Mouse (Mus musculus) lung, postnatal 14 days (tissue): ENCODE data around the gene Bbs4.

Experiments
- DNase-seq: peaks from one replicate; pipeline ENCODE4 v3.0.0; 2021

The Bbs4 gene

DNA sequence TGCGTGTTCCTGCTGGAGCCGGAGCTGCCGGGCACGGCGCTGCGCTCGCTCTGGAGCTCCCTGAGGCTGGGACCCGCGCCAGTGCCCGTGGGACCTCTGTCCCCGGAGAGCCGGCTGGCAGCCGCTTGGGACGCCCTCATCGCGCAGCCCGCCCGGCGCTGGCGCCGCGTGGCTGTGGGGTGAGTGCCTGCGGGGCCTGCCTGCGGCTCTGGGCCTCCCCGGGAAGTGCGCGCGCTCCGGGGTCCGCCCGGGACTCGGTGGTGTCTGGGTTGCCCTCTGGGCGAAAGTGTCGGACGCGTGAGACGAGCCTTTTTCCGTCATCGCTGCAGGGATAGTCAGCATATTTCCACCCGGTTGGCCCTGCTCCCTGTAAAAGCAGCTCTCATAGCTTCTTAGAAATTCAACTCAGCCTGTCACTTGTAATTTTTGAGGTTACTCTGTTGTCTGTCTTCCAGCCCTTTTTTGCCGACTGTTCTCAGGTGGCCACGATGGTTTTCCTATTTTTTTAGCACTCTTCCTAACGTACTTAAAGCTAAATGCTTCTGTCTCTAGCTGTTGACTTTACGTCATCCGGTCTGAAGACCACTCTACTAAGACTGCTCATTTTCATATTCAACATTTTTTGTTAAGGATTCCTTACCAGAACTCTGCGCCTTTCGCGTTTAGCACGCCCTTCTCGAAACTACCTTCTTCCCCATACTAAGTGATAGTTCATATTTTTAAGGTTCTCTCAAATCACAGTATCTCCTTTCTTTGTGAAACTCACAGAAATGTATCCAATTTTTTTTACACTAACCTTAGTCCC lies 61.4 kb downstream of the Bbs4 start:
- no peak for DNase-seq

DNA sequence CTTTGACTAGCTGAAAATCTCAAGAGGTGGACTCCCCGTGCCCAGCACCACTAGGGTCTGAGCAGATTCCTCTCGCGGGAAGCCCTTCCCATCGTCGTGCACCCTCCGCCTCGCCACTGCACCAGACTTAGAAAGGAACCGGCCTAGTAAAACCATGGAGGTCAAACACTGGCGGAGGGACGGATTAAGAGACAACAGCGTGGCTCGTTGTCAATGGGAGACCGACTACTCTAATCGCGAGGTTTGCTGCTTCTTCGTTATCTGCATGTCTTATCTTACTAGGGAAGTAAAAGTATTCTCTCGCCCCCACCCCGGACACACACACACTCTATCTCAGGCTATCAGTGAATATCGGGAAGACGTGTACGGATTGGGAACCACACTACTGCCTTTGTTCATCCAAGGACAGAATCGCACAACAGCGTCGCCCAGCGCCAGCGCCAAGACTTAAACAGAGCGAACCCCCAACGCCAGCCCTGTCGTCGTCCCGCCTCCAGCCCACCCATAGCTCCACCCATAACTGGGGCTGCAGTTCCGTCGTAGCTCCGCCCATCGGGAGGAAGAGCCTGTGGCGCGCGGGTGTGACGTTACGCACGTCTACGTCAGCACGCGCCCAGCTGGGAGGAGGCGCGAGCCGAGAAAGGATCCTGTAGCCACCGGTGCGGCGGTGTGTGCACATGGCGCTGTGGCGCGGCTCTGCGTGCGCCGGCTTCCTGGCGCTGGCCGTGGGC lies 62.2 kb downstream of the Bbs4 start, which contains the start of gene Adpgk:
TSS of gene Adpgk (plus strand) at position 602 of the 731 bp plus-strand sequence.
- peak; percentile 98 for DNase-seq

DNA sequence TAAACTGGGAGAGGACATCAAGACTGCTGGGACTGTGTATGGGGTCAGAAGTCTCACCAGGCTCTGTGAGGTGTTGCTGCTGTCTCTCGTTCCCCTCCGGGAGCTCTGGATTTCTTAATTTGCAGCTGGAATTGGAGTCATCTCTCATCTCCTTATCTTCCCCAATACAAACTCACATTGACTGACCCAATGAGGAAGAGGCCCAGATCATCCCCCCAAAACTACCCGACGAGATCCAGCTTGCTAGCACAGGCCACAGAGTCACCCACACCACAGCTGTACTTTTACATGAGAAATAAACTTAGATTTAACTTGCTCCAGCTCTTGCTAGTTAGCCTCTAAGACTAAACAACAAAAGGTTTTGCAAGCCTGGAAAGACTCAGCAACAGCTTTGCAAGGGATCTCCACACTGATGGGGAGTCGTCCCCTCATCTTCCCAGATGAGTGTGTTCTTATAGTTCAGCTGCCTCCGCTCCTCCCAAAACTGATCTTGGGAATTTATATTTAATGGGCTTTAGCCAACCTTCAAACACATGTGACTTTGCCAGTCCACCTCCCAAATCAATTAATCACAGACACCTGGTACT lies 63.7 kb downstream of the Bbs4 start:
- no peak for DNase-seq

DNA sequence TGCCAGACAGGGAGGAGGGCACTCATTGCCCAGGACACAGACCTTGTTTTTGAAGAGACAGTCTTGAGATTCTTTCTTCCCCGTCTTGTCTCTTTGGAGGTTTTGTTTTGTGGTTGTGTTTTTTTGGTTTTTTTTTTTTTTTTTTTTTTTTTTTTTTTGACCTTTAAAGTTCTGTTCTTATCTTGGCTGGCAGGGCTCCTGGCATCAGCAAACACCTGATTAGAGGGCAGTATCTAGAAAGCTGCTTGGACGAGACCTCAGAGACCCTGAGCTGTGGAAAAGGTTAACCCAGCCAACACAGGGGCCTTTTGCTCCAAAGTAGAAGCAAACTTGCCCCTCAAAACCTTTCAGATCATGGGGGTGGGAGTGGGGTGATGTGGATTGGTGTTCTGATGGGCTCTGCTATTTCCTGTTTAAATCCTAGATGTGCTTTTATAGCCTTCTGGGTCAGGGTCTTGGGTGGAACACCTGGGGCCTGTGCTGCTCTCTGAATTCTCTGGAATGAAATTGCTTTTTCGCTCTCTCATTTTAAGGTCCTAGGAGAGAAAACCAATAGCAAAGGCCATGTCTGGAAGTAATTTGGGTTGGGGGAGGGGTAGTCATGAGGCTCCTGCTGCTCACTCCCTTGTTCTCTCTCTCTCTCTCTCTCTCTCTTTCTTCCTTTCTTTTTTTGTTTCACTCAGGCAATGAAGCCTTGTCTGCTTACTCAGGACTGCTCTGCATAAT lies 64.5 kb downstream of the Bbs4 start:
- no peak for DNase-seq

DNA sequence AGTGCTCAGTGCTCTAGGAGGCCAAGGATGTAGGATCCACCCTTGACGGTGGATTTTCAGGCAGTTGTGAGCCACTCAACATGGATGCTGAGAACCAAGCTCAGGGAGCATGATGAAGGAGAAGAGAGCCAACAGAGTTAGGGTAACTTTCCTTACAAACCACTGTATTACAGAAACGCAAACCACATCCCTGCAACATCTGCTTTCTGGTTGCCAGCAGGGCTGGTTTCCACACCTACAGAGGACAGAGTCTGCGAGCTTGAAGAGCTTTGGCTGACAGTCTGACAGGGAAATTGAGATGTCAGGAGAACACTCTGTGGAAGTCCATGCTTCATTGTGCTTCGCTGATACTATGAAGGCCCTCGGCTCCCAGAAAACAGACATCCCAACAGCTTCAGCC lies 65.2 kb downstream of the Bbs4 start:
- DNase-seq, result no peak

DNA sequence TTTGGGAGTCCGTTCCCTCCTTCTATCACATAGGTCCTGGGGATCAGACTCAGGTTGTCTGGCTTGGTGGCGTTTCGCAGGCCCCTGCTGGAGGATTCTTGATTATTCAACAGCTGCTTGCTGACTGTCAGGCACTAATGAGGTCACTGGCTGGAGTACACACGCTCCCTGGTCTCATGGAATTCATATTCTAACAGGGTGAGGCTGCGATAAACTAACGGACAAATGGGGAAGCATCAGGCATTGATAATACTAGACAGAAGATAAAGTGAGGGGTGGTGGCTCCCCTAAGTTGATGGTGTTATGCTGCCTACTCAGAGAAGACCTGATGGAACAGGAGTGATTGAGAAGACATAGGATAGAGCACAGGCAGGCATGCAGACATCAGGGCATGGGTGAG lies 67.7 kb downstream of the Bbs4 start:
- no peak for DNase-seq

DNA sequence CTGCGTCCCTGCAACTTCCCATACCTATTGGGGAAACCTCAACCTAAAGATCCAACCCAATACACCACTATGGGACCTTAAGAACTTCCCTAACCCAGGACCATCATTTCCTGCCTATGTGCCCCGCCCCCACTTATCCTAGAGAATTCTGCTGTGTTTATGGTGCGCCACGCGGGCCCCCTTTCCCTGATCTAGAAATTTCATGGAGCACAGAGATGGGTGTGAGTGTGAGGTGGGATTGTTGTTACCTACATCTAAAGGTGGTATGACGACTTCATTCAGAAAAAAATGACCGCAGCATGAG lies 70.7 kb downstream of the Bbs4 start:
- DNase-seq, result no peak

DNA sequence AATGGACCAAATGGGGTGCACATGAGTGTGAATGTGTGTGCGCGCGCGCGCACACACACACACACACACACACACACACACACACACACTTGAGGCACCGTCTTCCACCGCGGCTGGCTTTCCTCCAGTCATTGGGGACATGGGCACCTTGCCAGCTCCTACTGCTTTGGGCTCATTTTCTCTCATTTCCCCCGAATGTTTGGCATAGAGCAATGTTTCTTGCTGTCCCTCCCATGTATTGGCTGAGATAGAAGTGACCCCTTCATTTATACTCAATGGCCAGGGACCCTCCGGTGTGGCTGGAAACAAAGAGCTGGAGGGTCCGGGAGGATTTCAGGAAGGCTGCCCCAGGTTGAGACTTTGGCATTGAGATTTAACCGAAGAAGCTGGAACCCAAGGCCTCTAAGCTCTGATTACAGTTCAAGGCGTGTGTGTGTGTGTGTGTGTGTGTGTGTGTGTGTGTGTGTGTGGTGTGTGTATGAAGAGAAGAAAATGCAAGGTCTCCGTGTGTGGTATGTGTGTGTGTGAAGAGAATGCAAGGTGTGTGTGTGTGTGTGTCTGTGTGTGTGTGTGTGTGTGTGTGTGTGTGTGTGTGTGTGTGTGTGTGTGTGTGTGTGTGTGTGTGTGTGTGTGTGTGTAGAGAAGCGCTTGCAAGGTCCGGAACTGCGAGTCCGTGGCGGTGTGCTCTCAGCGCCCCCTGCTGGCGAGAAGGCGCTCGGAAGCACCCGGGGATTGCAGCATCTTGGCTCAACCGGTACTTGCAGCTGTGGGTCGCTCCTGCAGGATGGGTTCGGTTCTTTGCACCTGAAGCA lies 71.2 kb downstream of the Bbs4 start:
- DNase-seq, result peak; percentile 84

DNA sequence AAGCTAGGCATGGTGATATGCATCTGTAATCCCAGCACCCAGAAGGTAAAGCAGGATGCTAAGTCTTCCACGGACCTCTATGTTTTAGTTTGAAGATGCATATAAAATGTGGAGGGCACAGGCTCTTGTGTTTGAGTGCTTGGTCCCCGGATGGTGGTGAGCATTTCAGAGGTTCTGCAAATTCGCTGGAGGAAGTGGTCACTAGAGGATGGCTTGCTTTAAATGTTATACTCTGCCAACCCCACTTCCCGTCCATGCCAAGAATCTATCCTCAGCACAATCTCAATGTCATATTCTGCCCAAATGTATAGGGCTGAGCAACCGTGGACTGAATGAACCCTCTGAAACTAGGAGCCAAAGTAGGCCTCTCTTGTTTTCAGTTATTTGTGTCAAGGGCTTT lies 72.4 kb downstream of the Bbs4 start:
- no peak for DNase-seq

DNA sequence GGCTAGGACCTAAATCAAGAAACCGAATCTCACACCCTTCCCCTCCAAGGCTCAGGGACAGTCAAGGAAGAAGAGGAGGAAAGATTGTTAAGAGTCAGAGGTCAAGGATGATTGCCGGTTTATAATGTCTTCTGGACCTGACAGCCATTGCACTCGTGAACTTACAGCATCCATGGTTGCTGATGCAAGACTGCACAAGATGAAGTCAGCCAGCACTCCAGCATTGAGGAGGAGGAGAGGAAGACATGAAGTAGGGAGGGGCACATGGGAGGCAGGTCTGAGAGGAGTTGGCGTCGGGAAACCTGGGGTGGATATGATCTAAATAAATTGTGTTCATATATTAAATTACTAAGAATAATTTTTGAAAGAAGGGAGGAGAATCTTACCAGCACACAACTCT lies 74.6 kb downstream of the Bbs4 start:
- DNase-seq, result no peak

DNA sequence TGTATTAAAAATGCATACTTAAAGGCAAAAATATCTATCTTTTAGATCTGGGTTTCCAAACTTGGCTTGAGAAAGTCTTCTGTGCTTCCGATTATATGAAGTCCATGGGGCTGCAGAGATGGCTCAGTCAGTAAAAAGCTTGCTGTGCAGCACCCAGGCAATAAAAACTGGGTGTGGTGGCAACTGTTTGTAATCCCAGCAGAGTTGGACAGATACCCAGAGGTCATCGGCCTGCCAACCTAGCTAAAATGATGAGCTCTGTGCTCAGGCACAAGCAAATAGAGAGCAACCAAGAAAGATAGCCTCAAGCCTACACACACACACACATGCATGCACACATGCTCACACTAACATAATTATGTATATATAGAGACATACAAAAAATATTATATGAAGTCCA lies 75.1 kb downstream of the Bbs4 start:
- DNase-seq, result no peak

DNA sequence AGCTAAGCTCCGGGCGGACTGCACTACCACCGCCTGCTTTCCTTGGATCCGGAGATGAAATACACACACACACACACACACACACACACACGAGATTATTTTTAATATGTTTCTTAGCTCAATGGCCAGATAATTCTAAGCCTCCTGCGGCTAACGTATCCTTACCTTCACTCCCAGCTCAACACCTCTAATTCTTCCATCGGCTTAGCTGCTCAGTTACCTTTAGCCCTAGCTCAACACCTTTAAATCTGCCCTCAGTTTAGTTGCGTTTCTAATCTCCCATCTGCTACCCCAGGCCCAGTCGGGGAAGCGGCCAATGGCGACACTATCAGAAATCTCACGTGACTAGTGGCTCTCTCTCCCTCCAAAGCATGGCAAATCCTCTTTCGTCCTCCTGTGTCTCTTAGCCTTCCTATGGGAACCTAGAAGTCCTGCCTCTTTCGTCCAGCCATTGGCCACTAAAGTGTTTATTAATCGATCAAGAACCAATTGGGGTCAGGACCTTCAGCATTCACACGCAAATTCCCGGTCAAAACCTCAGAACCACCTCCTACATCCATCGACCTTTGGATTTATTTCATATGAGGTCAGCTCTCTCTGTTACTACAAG lies 78.4 kb downstream of the Bbs4 start:
- DNase-seq, result no peak

DNA sequence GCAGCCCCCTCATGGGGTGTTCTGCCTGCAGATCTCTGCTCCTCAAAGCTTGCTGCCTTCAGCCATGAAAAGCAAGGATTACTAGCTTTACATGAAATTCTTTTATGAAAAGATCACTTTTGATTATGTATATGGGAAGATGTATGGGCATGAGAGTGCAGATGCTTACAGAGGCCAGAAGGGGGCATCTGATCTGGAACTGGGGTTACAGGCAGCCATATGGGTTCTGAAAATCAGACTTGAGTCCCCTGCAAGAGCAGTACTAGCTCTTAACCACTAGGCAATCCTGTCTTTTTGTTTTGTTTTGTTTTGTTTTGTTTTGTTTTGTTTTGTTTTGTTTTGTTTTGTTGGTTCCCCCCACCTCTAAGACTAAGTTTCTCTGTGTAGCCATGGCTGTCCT lies 80.1 kb downstream of the Bbs4 start:
- DNase-seq, result no peak
